Mouse (Mus musculus) heart, postnatal 14 days (tissue): ENCODE measurements around the gene Rab40b. TPM values are rescaled to one million over a fixed set of nuclear protein-coding genes. Genes with fewer than 3 reads are reported as not detected.

Source experiments
- DNase-seq, 2 experiments: peaks; one replicate each; pipeline ENCODE4 v3.0.0; 2021 to 2022
- intact Hi-C: fragments of 180-260 bp; cut with DNase I; formaldehyde crosslinking; loops from one replicate; pipeline ENCODE4 v1.15.1; 2025
- long read RNA-seq, 2 experiments: library from polyadenylated mRNA; stranded (forward); transcript quantifications; one replicate each; pipeline ENCODE4 v2.0.0; 2021
- total RNA-seq, 2 experiments: library from RNA; stranded (reverse); gene quantifications; 2 replicates each; pipeline ENCODE4 v1.2.3; 2021

The Rab40b gene
- total RNA-seq, result 1 to 10 TPM; 2.0 to 3.3 TPM
- long read RNA-seq, experiment 1, partial matches to known transcripts, result 0 of 4 reads
- long read RNA-seq, experiment 1, other reads (novel, unspliced or antisense), result 0 of 4 reads
- long read RNA-seq, experiment 2, partial matches to known transcripts, result 0 of 3 reads
- long read RNA-seq, experiment 2, other reads (novel, unspliced or antisense), result 0 of 3 reads

GRCm38 (mm10) chr11:121387750-121388553, at the start of gene Rab40b:
TSS of gene Rab40b (minus strand) at chr11:121388251.
- peak; percentile 87 to 88 for DNase-seq
- intact Hi-C loops, result loop anchor here (2.0 kb wide), 1 partner anchor 31 kb away; no protein-coding TSS in a partner anchor

- intact Hi-C loops, result no loop called here
- DNase-seq, result no peak
These were observed 49.2 kb upstream of the Rab40b start for GRCm38 (mm10) chr11:121437236-121437635.

GRCm38 (mm10) chr11:121434156-121435155, 46.4 kb upstream of the Rab40b start, which contains the start of gene Fn3k:
TSS of gene Fn3k (plus strand) at chr11:121434913.
- intact Hi-C loops, result no loop called here
- peak; percentile 87 for DNase-seq

GRCm38 (mm10) chr11:121433397-121433796, 45.3 kb upstream of the Rab40b start:
- intact Hi-C loops, result no loop called here
- DNase-seq, result no peak

- intact Hi-C loops, result loop anchor here (5.0 kb wide), 1 partner anchor 69 kb away; the partner anchor contains the start of gene Wdr45b
- no peak for DNase-seq
These were observed 33.6 kb upstream of the Rab40b start for GRCm38 (mm10) chr11:121421553-121422173.

- peak; percentile 97 to 99 for DNase-seq
- intact Hi-C loops, result loop anchor here (5.0 kb wide), 1 partner anchor 69 kb away; the partner anchor contains the start of gene Wdr45b
These were observed 32.9 kb upstream of the Rab40b start, which contains the start of gene Fn3krp for GRCm38 (mm10) chr11:121420830-121421552. TSS of gene Fn3krp (plus strand) at chr11:121421401.

GRCm38 (mm10) chr11:121420379-121420778, 32.3 kb upstream of the Rab40b start:
- intact Hi-C loops, result loop anchor here (5.0 kb wide), 1 partner anchor 68 kb away; the partner anchor contains the start of gene Wdr45b
- no peak for DNase-seq

- DNase-seq, result no peak
- intact Hi-C loops, result loop anchor here (2.0 kb wide), 1 partner anchor 30 kb away; the partner anchor contains the start of gene Rab40b
These were observed 30.9 kb upstream of the Rab40b start for GRCm38 (mm10) chr11:121418932-121419331.

- DNase-seq, result no peak
- intact Hi-C loops, result loop anchor here (2.0 kb wide), 1 partner anchor 29 kb away; the partner anchor contains the start of gene Rab40b
These were observed 29.9 kb upstream of the Rab40b start for GRCm38 (mm10) chr11:121417971-121418370.

GRCm38 (mm10) chr11:121415351-121415750, 27.3 kb upstream of the Rab40b start:
- DNase-seq, result no peak

GRCm38 (mm10) chr11:121414762-121415161, 26.7 kb upstream of the Rab40b start:
- intact Hi-C loops, result no loop called here
- DNase-seq, result no peak

More at GRCm38 (mm10) chr11:121415351-121415750, 27.3 kb upstream of the Rab40b start:
- intact Hi-C loops, result no loop called here

- intact Hi-C loops, result no loop called here
These were observed 19.5 kb upstream of the Rab40b start for GRCm38 (mm10) chr11:121407366-121408155.

GRCm38 (mm10) chr11:121392405-121392804, 4.4 kb upstream of the Rab40b start:
- DNase-seq, result no peak
- intact Hi-C loops, result no loop called here

More at GRCm38 (mm10) chr11:121407366-121408155, 19.5 kb upstream of the Rab40b start:
- DNase-seq, result no peak

GRCm38 (mm10) chr11:121390793-121391192, 2.7 kb upstream of the Rab40b start:
- intact Hi-C loops, result no loop called here
- DNase-seq, result no peak

GRCm38 (mm10) chr11:121388554-121388945, 499 bp upstream of the Rab40b start:
- no peak for DNase-seq
- intact Hi-C loops, result loop anchor here (2.0 kb wide), 1 partner anchor 30 kb away; no protein-coding TSS in a partner anchor

GRCm38 (mm10) chr11:121380294-121380693, 7.8 kb downstream of the Rab40b start:
- DNase-seq, result no peak
- intact Hi-C loops, result no loop called here

GRCm38 (mm10) chr11:121378644-121379043, 9.4 kb downstream of the Rab40b start:
- intact Hi-C loops, result no loop called here
- DNase-seq, result no peak

GRCm38 (mm10) chr11:121373305-121373704, 14.7 kb downstream of the Rab40b start:
- intact Hi-C loops, result no loop called here
- no peak for DNase-seq
